Mouse (Mus musculus) brain, embryonic 18.5 days (tissue): ENCODE data around the gene Mxra8.

Source experiments
- DNase-seq: peaks from one replicate; pipeline ENCODE4 v3.0.0-alpha.2; 2012; ENCODE audit warnings: low read depth, low spot score

The Mxra8 gene

DNA sequence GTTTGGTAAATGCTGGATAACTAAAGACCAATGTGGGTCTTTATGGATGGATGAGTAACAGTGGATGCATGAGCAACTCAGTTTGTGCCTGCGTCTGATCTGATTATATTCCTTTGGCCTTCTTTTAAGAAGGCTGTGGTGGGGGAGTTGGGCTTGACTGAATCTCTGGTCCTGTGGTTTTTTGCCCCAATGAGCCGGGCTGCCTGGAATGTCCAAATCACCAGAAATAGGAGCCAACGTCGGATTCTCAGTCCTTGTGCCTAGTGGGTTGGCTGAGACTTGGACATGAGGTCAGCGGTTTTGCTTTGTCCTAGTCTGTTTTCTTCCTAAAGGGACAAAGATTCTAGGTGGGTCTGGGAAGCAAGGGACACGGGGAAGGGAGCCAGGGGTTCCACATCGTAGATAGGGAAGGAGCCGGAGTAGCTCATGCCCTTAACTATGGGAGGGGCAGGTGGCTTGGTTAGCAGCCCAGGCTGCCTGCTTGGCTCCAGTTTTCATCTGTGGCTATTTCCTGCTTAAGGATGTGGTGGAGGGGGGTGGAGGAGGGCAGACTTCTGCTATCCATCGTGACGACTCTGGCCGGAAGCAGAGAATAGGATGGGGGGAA lies 2.0 kb upstream of the Mxra8 start:
- no peak for DNase-seq

DNA sequence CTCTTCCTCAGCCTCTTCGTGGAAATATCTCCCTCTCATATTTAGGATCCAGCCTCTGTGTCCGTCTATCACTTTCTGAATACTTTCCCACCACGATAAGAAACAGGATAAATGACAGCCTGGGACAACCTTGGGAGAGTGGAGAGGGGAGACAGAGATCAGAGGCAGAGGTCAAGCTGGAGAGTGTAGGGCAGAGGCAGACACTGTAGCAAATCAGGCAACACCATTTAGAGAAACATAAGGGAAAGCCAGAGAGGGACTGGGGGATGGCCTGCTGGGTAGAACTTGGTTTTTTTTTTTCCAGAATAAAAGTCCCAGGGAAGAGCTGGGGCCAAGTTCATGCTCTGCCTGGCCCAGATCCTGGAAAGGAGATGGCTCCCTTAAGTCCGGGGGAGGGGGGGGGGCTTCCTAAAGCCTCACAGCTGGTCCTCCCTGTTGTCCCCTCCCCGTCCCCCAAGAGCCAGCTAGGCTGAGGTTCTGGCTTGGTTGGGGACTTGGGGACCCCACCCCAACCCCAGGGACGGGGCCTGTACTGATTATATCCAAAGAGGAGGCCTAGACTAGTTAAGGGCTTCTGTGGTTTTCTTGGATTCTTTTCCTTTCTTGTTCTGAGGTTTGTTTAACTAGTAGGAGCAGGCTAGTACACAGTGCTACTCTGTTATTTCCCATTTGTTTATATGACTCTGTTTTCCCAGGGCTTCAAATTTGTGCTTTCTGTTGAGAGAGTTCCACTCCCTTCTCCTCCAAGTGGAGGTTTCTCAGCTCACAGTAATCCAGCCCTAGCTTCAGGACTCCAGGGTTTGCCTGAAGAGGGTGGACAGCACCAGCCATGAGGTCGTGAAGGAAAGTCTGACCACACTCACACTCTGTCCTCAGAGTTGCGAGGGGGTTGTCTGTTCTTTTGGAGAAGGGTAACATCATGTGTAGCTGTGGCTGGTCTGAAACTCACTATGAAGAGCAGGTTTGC lies 1.0 kb upstream of the Mxra8 start:
- no peak for DNase-seq

DNA sequence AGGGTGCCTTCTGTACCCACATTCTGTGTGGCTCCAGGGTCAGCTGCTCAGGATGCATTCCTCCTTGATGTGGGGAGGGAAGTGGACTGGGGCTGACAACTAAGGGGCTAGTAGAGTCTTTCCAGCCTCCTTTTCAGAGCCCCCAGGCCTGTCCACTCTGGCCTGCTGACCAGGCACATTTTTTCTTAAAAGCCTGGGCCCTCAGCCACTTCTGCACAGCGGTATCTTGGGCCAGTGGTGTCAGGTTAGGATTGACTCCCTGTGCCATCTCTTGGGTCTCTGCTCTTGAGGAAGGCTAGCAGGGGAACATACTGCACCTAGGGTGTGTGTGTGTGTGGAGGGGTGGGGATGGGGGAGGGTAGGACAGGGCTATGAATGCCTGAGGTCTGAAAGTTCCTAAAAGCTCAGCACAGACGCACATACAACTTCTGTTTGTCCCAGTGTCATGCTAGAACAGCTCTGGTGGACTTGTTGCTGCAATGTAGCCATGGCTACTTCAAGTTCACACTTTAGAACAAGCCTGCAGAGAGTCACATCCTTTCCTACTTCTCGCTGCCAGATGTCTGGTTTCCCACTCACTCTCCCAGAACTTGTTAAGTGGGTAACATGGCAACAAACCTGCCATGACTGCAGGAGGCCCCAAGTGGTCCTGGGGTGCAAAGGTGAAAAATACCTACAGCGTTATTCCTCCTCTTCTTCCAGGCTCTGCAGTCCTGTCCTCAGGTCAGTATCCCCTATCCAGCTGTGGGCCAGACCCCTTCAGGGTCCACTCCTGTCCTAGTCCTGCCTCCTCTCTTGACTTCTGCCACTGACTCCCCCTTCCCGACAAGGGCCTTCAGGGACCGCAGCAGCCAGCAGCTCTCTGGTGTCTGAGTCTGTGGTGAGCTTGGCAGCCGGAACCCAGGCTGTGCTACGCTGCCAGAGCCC lies 859 bp downstream of the Mxra8 start:
- DNase-seq, result no peak

DNA sequence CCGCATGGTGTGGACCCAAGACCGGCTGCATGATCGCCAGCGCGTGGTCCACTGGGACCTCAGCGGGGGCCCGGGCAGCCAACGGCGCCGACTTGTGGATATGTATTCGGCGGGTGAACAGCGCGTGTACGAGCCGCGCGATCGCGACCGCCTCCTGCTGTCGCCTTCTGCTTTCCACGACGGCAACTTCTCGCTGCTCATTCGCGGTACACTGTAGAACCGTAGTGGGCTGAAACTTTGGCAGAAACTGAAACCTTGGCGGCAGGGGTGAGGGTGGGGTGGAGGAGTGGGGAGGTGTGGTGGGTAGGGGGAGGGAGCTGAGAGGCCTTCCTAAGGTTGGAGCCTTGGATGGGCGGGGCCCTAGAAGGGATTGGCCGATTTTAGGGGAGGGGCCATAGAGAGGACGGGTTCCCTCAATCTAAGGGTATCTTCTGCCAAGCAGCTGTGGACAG lies 1.5 kb downstream of the Mxra8 start:
- no peak for DNase-seq

DNA sequence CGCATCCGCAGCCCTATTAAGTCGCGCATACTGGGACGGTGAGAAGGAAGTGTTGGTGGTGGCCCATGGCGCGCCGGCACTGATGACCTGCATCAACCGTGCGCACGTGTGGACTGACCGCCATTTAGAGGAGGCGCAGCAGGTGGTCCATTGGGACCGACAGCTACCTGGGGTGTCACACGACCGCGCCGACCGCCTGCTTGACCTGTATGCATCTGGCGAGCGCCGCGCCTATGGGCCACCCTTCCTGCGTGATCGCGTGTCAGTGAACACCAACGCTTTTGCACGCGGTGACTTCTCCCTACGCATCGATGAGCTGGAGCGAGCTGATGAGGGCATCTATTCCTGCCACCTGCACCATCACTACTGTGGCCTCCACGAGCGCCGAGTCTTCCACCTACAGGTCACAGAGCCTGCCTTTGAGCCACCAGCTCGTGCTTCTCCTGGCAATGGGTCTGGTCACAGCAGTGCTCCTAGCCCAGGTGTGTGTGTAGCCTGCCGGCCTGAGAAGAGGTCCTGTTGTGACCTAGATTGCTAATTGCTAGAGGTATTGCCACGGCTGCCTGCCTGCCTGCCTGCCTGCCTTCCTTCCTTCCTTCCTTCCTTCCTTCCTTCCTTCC lies 2.3 kb downstream of the Mxra8 start:
- DNase-seq, result no peak

DNA sequence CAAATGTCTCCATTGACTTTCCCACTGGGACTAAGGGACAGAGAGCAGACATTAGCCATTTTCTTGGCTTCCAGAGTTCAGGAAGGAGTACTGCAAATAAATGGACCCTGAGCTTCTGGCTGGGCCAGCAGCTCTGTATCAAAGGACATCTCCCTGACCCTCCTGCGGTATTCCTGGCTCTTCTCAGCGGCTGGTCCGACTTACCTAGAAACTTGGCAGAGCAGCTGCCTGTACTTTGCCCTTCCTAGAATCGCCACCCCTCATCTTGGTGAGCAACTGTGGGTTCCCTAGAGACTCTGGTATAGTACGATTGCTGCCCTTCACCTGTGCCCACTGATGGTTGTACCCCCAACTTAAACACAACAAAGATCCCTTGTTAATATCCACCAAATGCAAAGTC lies 3.8 kb downstream of the Mxra8 start:
- no peak for DNase-seq

DNA sequence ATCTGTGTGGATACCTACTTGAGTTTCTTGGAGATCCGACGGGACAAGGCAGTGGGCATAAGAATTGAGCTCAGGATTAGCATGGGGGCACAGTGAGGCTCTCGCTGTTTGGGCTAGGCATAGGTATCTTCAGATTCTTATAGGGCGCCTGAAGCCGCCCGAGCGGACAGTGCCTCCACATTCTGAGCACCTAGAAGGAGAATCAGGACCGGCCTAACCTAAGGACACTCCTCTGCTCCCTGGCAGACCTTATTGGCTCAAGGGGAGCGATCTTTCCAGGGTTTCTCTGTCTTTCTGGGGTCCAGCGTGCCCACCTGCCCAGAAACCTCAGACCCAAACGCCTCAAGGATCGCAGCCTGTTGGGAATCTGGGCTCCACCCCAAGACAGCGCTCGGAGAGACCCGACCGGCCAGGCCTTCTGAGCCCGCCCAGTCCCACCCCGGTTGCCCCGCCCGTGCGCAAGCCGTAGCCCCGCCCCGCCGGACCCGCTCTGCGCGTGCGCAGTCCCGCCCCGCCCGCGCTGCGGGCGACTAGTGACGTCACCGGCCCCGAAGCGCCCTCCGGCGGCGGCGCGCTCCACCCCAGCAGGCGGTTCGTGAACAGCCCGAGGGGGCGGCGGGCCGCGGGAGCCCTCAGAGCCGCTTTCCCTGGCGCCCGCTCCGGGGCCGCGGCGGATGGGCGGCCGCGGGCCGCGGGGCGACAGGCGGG lies 7.5 kb downstream of the Mxra8 start, which contains the start of gene Dvl1:
Gene Dvl1 (plus strand): TSS at position 532 of the 708 bp plus-strand sequence.
- peak; percentile 73 for DNase-seq

DNA sequence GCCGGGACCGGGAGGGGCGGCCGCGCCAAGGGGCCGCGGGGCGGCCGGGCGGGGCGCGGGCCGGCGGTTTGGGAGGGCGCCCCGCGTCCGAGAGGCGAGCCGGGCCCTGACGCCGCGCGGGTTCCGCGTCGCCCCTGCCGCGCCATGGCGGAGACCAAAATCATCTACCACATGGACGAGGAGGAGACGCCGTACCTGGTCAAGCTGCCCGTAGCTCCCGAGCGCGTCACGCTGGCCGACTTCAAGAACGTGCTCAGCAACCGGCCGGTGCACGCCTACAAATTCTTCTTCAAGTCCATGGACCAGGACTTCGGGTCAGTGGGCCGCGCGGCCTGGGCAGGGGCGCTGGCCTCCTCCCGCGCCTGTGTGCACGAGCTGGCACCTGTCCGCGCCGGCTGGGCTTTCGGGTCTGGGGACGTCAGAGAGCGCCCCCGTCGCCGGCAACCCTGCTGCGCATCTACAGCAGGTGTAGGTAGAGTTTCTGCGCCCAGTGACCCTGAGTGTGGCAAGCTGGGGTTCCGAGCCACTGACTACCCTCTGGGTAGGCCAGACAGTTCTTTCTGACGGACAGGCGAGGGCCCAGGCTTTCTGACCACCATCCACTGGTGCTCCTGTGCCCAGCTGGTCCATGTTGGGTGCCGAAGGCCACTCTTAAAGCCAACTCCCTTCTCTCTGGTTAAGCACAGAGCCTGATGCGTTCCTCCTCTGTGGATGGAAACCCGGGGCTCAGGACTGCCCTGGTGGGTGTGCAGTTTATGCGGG lies 8.3 kb downstream of the Mxra8 start:
- no peak for DNase-seq

DNA sequence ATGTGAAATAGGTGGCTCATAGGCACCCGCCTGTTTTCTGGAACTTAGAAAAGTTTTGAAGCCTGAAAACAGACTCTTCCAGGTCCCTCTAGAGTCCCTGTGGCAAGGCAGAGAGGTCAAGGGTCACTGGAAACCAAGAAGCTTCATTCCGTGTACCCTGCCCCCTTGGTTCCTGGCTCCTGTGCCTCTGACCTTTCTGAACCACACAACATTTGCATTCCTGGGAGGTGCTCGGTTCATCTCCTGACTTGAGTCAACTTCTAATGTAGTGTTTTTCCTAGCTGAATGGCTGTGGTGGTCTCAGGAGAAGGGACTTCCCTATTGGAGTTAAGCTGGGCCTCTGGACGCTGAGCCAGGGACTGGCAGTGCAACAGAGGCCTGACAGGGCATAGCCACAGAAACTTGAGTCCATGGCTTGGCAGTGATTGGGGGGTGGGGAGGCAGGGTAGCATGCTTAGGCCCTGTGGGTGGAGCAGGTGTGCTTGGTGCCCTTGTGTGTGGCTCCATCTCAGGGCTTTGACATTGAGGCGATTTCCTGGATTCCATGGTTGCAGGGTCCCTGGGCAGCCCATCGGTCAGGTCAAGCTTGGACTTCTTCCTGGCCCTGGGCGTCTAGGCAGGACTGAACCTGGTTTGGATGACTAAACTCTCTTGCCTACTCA lies 9.1 kb downstream of the Mxra8 start:
- DNase-seq, result no peak

DNA sequence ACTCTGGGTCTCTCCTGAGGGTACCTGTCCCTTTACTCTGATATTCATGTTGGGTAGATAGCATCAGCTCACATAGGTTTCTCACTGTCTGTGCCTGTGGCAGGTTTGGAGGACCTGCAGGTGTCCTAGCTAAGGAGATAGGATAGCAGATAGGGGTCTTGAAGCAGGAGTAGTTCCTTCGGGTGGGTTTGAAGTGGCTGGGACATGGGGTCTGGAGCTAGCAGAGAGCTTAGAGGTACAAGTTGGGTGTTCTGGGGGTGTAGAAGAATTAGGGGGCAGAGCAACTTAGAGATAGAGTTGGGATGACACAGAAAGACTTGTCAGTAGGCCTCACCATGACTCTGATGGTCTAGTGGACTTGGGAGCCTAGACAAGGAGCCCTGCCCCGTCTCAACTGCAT lies 9.9 kb downstream of the Mxra8 start:
- no peak for DNase-seq

DNA sequence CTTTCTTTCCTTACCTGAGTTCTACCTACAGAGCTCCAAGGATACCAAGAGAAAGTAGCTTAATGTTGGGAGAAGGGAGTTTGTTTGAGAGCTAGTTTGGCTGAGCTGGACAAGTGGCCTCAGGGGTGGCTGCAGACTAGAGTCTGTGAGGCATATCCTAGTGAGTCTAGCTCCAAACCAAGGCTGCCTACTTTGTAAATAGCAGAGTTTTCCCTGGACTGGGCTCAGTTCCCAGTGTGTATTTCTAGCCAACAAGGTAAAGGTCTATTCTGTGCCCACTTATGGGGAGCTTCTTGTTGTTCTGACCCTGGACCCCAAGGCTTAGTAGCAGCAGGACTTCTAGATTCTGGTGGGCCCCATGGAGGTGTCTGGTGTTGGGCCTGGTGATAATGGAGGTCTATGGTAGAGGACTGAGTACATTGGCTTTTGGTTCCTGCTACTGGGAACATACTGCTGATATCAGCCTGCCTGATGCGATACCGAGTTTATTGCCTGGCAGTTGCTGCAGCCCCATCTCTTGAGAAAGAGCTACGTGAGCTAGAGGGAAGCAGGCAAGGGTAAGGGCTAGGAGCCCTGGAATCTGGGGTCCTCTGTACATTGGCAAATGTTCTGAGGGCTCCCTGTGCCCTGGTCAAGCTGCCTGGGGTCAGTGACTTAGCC lies 10.4 kb downstream of the Mxra8 start:
- DNase-seq, result no peak

DNA sequence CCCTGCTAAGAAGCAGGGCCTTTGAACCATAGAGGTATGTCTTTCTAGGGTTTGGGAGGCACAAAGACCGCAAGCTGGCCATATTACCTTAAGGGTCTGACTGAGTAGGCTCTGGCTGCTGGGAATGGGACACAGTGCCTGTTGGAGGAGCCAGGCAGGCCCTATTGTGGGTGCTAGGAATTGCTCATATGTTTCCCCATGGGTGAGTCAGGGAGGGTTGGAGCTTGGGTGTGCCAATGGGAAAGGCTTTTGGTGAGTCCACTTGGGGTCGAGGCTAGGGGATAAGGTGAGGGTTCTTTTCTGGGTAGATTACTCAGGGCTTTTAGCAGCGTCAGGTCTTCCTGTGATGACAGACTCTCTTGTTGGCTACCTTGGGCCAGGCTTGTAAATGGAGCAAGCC lies 11.9 kb downstream of the Mxra8 start:
- DNase-seq, result no peak

DNA sequence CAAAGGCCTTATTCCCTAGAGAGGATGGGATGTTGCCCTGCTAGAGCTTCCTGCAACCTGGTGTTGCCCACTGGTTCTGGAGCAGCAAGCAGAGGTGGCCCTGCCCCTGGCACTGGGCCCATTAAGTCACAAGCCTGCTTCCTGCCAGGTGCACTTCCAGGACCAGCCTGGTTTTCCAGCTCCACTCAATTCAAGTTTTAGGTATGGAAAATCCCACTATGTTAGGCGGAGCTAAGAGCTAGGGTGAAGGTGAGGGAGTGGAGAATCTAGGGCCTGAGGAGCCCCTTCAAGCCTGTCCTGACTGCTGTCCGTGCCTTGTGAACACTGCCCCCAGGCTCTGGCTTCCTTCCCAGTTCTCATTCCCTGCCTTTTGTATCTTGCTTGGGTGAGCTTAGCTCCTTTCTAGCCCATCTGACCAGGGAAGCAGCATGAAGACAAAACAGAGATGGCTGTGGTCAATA lies 12.5 kb downstream of the Mxra8 start:
- no peak for DNase-seq

DNA sequence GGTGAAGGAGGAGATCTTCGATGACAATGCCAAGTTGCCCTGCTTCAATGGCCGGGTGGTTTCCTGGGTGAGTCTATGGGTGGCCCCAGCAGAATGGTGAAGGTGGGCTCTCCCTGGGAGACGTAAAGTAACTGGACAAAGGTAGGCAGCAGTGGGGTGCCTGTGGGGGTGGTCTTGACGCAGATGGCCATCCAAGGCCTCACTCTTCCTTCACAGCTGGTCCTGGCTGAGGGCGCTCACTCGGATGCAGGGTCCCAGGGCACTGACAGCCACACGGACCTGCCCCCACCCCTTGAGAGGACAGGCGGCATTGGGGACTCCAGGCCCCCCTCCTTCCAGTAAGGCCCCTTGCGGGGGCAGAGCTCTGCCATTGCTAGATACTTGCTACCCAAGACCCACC lies 13.9 kb downstream of the Mxra8 start:
- DNase-seq, result no peak

DNA sequence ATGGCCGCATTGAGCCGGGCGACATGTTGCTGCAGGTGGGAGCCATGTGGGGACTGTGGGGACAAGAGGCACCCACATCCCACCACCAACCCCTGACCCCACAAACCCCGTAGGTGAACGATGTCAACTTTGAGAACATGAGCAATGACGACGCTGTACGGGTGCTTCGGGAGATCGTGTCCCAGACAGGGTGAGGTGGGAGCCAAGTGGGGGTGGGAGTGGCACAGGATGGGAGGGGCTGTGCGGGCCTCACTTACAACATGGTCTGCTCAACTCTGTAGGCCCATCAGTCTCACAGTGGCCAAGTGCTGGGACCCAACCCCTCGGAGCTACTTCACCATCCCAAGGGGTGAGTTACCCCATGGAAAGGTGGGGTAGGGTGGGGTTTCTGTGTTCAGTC lies 15.5 kb downstream of the Mxra8 start:
- DNase-seq, result no peak

DNA sequence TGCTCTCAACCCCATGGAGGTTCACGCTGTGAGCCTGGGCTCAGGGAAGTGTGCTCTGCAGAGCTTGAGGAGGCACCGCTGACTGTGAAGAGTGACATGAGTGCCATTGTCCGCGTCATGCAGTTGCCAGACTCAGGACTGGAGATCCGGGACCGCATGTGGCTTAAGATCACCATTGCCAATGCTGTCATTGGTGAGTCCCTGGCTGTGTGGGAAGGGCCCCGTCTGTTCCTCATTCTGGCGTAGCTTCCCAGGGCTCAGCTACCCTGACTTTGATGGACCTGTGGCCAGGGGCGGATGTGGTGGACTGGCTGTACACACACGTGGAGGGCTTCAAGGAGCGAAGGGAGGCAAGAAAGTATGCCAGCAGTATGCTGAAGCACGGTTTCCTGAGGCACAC lies 16.6 kb downstream of the Mxra8 start:
- DNase-seq, result no peak

DNA sequence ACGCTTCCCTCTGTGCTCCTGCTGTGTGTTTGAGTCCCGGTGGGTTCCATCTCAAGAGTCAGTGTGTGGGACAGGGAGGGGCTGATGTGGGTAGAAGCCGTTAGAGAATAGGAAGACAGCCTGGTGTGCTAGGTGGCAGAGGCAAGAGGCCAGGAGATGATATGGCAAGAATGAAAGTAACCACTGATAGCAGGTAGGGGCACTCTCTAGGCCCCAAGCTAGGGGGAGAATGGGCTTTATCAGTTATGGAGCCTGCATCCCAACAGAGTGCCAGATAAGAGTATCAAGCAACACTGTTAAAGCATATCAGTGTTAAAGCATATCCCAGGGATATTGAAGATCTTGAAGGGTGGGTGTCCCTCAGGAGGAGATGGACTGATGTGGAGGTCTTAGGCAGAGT lies 17.4 kb downstream of the Mxra8 start:
- DNase-seq, result no peak

DNA sequence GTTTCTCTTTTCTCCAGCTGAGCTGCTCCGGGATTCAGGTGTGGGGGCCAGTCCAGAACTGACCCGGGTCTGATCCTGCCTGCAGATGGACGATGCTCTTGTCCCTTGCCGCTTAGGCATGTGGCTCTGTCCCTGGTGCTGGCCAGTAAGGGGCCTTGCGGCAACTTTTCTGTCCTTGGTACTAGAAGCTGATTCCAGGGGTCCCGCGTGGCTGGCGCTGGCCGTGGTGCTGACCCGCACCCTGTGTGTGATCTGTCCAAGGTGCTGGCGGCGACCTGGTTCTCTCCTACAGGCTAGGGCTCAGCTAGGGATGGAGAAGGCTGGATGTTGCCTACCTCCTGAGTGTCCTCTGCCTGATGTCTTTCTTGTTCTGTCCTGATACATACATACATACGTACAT lies 19.8 kb downstream of the Mxra8 start:
- no peak for DNase-seq

DNA sequence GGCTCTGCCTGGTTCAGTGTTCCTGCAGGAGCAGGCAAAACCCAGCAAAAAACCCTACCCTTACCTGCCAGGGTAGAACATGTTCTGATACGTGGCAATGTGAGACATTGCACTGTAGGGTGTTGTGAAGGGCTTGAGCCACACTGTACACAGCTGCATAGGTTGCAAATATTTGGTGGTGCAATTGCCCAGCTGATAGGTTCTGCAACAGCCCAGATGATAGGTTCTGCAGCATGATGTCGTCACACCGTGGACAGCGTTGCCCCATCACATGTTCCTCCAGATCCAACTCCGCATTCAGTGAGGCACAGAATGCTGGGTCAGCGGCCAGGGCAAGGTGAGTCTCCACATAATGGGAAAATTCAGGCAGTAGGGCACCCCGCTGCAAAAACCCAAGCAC lies 22.3 kb downstream of the Mxra8 start:
- DNase-seq, result no peak
